Mouse (Mus musculus) right cerebral cortex, postnatal 10 days (tissue): ENCODE data around the gene Htr1d.

Experiments
- DNase-seq, 2 experiments: peaks; one replicate each; pipeline ENCODE4 v3.0.0; 2021; ENCODE audit warnings: low spot score in 2 of 2

Htr1d gene

GRCm38 (mm10) chr4:136452286-136452685 is 29.0 kb downstream of the Htr1d start:
- DNase-seq: no peak

- no peak for DNase-seq
Measured at GRCm38 (mm10) chr4:136452792-136453191, 29.5 kb downstream of the Htr1d start.

- DNase-seq: peak; percentile 81 to 89
Measured at GRCm38 (mm10) chr4:136454850-136455260, 31.5 kb downstream of the Htr1d start.

GRCm38 (mm10) chr4:136456516-136457218 is 33.3 kb downstream of the Htr1d start:
- no peak for DNase-seq

- DNase-seq: no peak
Measured at GRCm38 (mm10) chr4:136458276-136458675, 35.0 kb downstream of the Htr1d start.

GRCm38 (mm10) chr4:136459210-136459609 is 35.9 kb downstream of the Htr1d start:
- DNase-seq: no peak

GRCm38 (mm10) chr4:136461206-136461605 is 37.9 kb downstream of the Htr1d start:
- no peak for DNase-seq

- DNase-seq: no peak
Measured at GRCm38 (mm10) chr4:136461761-136462085, 38.4 kb downstream of the Htr1d start.

GRCm38 (mm10) chr4:136462086-136462838 is 38.9 kb downstream of the Htr1d start, which contains the start of gene 6030445D17Rik:
6030445D17Rik (plus strand) TSS chr4:136462250.
- peak; percentile 69 to 75 for DNase-seq

GRCm38 (mm10) chr4:136462839-136463178 is 39.5 kb downstream of the Htr1d start:
- DNase-seq: peak in 1 of 2 experiments; percentile 62

GRCm38 (mm10) chr4:136463436-136463835 is 40.1 kb downstream of the Htr1d start:
- no peak for DNase-seq

GRCm38 (mm10) chr4:136466226-136466625 is 42.9 kb downstream of the Htr1d start:
- peak in 1 of 2 experiments; percentile 46 for DNase-seq

GRCm38 (mm10) chr4:136468553-136469327 is 45.4 kb downstream of the Htr1d start:
- DNase-seq: peak; percentile 69 to 83

- peak; percentile 94 to 95 for DNase-seq
Measured at GRCm38 (mm10) chr4:136469371-136469903, 46.1 kb downstream of the Htr1d start, which contains the start of gene Luzp1. Luzp1 (plus strand) TSS chr4:136469761.

- DNase-seq: peak in 1 of 2 experiments; percentile 68
Measured at GRCm38 (mm10) chr4:136469941-136470346, 46.6 kb downstream of the Htr1d start.

- peak; percentile 53 to 54 for DNase-seq
Measured at GRCm38 (mm10) chr4:136470347-136471071, 47.2 kb downstream of the Htr1d start.

- DNase-seq: no peak
Measured at GRCm38 (mm10) chr4:136476692-136477091, 53.4 kb downstream of the Htr1d start.

GRCm38 (mm10) chr4:136486549-136486948 is 63.2 kb downstream of the Htr1d start:
- DNase-seq: no peak
